Mouse (Mus musculus): ENCODE data around the gene Il3.

DNA sequence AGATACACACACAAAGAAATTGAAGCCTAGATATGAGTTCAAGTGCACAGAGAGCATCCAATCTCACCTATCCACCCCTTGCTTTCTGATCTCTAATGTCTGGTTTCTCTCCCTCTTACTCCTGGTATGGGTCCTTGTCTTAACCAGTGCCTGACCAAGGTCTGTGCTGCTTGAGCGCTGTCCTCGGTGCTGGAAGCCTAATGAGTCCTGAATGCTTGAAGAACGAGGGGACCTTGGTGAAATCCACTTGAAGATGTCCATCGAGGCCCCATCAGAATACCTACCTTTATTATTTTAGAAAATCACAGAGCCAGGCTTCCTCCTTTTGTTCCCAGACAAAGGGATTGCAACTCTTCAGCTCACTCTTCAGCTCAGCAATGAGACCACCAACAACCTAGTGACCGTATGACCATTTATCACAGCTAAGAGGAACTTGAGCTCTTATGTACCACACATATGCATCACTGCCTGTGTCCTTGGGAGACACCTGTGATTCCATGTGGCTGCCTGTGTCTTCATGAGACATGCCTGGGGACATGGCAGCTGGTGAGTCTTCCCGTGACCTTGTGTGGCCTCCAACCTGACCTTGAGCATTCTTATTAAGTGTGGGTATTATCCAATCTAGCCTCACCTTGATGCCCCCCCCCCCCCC is 36.1 kb upstream of the Il3 start:
- TF ChIP-seq CTCF (conservative IDR thresholded peaks at IDR 0.05 in 1 of 2, IDR thresholded peaks at IDR 0.05 in 1 of 2; ENCODE audit: low read depth in 2 of 2, low read length in 2 of 2): no peak
- no peak for TF ChIP-seq USF1 (IDR thresholded peaks at IDR 0.05; ENCODE audit: low read depth, low read length)
- no peak for TF ChIP-seq ETS1 (conservative IDR thresholded peaks at IDR 0.05; ENCODE audit: low read depth, low read length)
- TF ChIP-seq POLR2A (IDR thresholded peaks at IDR 0.05; ENCODE audit: low read depth, low read length): no peak
- TF ChIP-seq MYC (IDR thresholded peaks at IDR 0.05; ENCODE audit: low read depth, low read length): no peak
- TF ChIP-seq ZC3H11A (IDR thresholded peaks at IDR 0.05; ENCODE audit: low read depth, low read length): no peak
- no peak for TF ChIP-seq HCFC1 (IDR thresholded peaks at IDR 0.05; ENCODE audit: low read depth, low read length)
- no peak for TF ChIP-seq RAD21 (IDR thresholded peaks at IDR 0.05; ENCODE audit: low read depth, low read length)
- peak; percentile 27; the same call in 1 of the 2 replicates for TF ChIP-seq IRF4 (IDR thresholded peaks at IDR 0.05; ENCODE audit: low read depth, low read length)
- peak; percentile 91 for TF ChIP-seq SIN3A (IDR thresholded peaks at IDR 0.05; ENCODE audit: low read length)
- TF ChIP-seq UBTF (IDR thresholded peaks at IDR 0.05; ENCODE audit: low read depth, low read length): no peak
- TF ChIP-seq POLR2AphosphoS2 (IDR thresholded peaks at IDR 0.05; ENCODE audit: low read depth, low read length): no peak
